Mouse (Mus musculus) frontal cortex, adult 2 months (tissue): ENCODE data around the gene Tbxa2r. TPM values are rescaled to one million over a fixed set of nuclear protein-coding genes. Genes with fewer than 3 reads are reported as not detected.

Source experiments
- polyA plus RNA-seq: library from polyadenylated mRNA; depleted of rRNA; stranded (reverse); fragments of >200 nt; gene quantifications from 2 replicates; pipeline ENCODE4 v1.2.3, GENCODE M21; 2012; rRNA removed

The Tbxa2r gene
- polyA plus RNA-seq, 1 experiment = 3.3 TPM

Other genes starting within 250 kb of the Tbxa2r start
- 0.44 and 0.63 TPM in 2 replicates for gene Creb3l3, start 229.9 kb upstream of the Tbxa2r start, polyA plus RNA-seq
- gene Map2k2, start 222.8 kb upstream of the Tbxa2r start, polyA plus RNA-seq = 189 and 202 TPM in 2 replicates
- 45.1 and 46.0 TPM in 2 replicates for gene Zbtb7a, start 193.5 kb upstream of the Tbxa2r start, polyA plus RNA-seq
- gene Pias4, start 160.8 kb upstream of the Tbxa2r start, polyA plus RNA-seq = 25.7 and 27.4 TPM in 2 replicates
- gene Eef2, start 152.1 kb upstream of the Tbxa2r start, polyA plus RNA-seq = 1,035 and 1,113 TPM in 2 replicates
- gene Dapk3, start 145.7 kb upstream of the Tbxa2r start, polyA plus RNA-seq = 75.3 and 76.8 TPM in 2 replicates
- gene 4930442H23Rik, start 144.9 kb upstream of the Tbxa2r start, polyA plus RNA-seq = not detected in 2 replicates
- gene Nmrk2, start 126.7 kb upstream of the Tbxa2r start, polyA plus RNA-seq = 0.18 and 0.23 TPM in 2 replicates
- 164 and 168 TPM in 2 replicates for gene Atcay, start 97.9 kb upstream of the Tbxa2r start, polyA plus RNA-seq
- 89.1 and 95.9 TPM in 2 replicates for gene Zfr2, start 95.6 kb upstream of the Tbxa2r start, polyA plus RNA-seq
- gene Matk, start 75.8 kb upstream of the Tbxa2r start, polyA plus RNA-seq = 365 and 385 TPM in 2 replicates
- 51.7 and 57.4 TPM in 2 replicates for gene Mrpl54, start 61.8 kb upstream of the Tbxa2r start, polyA plus RNA-seq
- 46.9 and 49.1 TPM in 2 replicates for gene Apba3, start 61.8 kb upstream of the Tbxa2r start, polyA plus RNA-seq
- gene Tjp3, start 37.1 kb upstream of the Tbxa2r start, polyA plus RNA-seq = 0.34 and 0.46 TPM in 2 replicates
- gene Pip5k1c, start 35.8 kb upstream of the Tbxa2r start, polyA plus RNA-seq = 326 and 360 TPM in 2 replicates
- 31.5 and 31.9 TPM in 2 replicates for gene Cactin, start 7.6 kb upstream of the Tbxa2r start, polyA plus RNA-seq
- gene Gipc3, start 14.5 kb downstream of the Tbxa2r start, polyA plus RNA-seq = 0.96 and 1.1 TPM in 2 replicates
- 36.3 and 40.8 TPM in 2 replicates for gene Hmg20b, start 21.7 kb downstream of the Tbxa2r start, polyA plus RNA-seq
- gene Mfsd12, start 28.8 kb downstream of the Tbxa2r start, polyA plus RNA-seq = 27.5 and 29.5 TPM in 2 replicates
- gene 4930404N11Rik, start 37.1 kb downstream of the Tbxa2r start, polyA plus RNA-seq = 0.67 and 0.68 TPM in 2 replicates
- gene Fzr1, start 49.8 kb downstream of the Tbxa2r start, polyA plus RNA-seq = 66.9 and 71.6 TPM in 2 replicates
- 92.2 and 105 TPM in 2 replicates for gene Dohh, start 55.7 kb downstream of the Tbxa2r start, polyA plus RNA-seq
- gene Gm48551, start 55.7 kb downstream of the Tbxa2r start, polyA plus RNA-seq = 6.9 and 8.9 TPM in 2 replicates
- 7.4 and 10.1 TPM in 2 replicates for gene Gm48552, start 60.3 kb downstream of the Tbxa2r start, polyA plus RNA-seq
- 3.6 and 4.5 TPM in 2 replicates for gene Smim24, start 64.3 kb downstream of the Tbxa2r start, polyA plus RNA-seq
- 39.6 and 47.7 TPM in 2 replicates for gene Nfic, start 126.9 kb downstream of the Tbxa2r start, polyA plus RNA-seq
- 345 and 388 TPM in 2 replicates for gene Celf5, start 154.0 kb downstream of the Tbxa2r start, polyA plus RNA-seq
- gene Ncln, start 167.7 kb downstream of the Tbxa2r start, polyA plus RNA-seq = 120 and 134 TPM in 2 replicates
- gene S1pr4, start 171.4 kb downstream of the Tbxa2r start, polyA plus RNA-seq = 0.94 and 1.1 TPM in 2 replicates
- 2.9 and 3.7 TPM in 2 replicates for gene Gna15, start 195.5 kb downstream of the Tbxa2r start, polyA plus RNA-seq
- 147 and 150 TPM in 2 replicates for gene Gna11, start 216.5 kb downstream of the Tbxa2r start, polyA plus RNA-seq
- gene Aes, start 230.8 kb downstream of the Tbxa2r start, polyA plus RNA-seq = 867 and 972 TPM in 2 replicates
- gene Tle2, start 245.8 kb downstream of the Tbxa2r start, polyA plus RNA-seq = 120 and 136 TPM in 2 replicates